Mouse (Mus musculus): ENCODE results near the gene Fnip2. TPM values are rescaled to one million over a fixed set of nuclear protein-coding genes. Genes with fewer than 3 reads are reported as not detected.

Gene Fnip2
- polyA plus RNA-seq, 1 experiment: 19.7 TPM

DNA sequence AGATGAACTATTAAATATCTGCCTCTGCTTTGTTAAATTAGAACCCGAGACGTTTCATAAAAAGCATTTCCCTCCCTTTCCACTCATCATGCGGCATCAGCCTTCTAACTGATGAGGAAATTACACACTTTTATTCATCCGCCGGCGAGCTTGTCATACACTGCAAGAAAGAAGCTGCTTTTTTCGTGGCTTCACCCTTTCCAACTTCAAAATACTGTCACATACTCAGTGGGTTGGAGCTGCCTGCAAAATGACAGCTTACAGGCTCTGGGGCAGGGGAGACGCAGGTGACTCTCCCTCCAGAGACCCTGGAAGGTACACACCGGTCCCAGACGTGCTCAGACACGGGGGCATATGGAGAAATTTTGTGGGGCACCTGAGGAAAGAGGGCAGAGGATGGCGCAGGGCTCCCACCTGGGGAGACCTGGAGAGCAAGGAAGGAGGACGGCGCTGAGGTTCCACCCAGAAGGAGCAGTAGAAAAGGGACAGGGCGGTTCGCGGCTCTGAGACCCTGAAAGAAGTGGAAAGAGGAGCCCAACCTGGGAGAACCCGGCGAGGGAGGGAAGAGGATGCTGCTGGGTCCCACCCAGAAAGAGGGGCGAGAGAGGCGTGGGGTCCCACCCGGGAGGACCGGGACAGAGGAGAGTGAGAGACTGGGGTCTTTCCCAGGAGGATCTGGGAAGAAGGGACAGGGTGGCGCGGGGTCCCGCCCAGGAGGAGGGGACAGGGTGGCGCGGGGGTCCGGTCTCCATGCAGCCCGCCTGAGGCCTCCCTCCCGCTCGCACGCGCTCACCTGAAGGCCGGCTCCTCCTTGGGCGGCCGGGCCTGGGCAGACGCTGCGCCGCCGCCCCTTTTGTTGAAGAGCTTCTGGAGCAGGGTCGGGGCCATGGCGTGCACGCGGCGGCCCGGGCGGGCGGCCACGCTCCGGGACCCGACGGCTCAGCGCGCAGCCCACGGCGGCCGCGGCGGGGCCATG, 592 bp downstream of the Fnip2 start:
- H3K4me3 ChIP-seq (ENCODE audit: insufficient read depth, low read length): peak overlapping the region; percentile 85
- TF ChIP-seq POLR2A (IDR thresholded peaks at IDR 0.05; ENCODE audit: low read depth, low read length) (no peak), CTCF (IDR thresholded peaks at IDR 0.05; ENCODE audit: borderline replicate concordance, insufficient read depth, low read length) (no peak)
- H3K4me1 ChIP-seq (ENCODE audit: control insufficient read depth, insufficient read depth, low read length): peaks cover 2% of the 10 kb centered on the region; the same call in 1 of the 2 replicates
- no peak overlapping the region for H3K27ac ChIP-seq (ENCODE audit: insufficient read depth, low read length)

DNA sequence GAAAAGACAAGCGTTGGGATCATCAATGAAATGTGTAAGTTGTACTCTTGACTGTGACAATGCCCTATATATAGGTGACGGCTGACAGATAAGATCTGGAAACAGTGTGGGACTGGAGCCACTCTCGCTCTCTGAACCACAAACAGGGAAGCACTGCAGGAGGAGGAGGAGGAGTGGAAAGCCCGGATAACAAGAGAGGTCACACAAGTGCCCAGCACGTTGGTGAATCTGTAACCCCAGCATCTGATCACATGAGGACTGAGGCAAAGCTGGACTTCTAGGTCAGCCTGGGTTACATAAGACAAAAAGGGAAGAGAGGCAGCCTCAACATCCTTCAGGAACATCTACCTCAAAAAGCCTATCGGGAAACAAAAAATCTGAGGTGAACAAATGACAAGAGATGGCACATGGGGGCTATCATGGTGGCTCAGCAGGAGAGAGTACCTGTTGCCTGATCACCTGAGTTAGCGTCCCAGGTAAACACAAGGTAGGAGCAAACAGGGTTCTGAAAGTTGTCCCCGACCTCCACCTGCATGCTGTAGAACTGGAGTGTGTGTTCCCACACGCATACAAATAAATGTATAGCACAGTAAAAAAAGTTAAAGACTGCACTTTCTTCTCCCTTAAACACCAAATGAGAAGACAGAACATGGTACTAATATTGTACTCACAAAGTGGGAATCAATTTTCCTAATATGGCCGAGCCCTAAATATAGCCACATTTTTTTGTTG, 2.6 kb downstream of the Fnip2 start:
- Histone ChIP-seq H3K27ac (ENCODE audit: insufficient read depth, low read length) (no peak overlapping the region), H3K4me3 (ENCODE audit: insufficient read depth, low read length) (no peak overlapping the region), H3K4me1 (ENCODE audit: control insufficient read depth, insufficient read depth, low read length) (peaks cover 2% of the 10 kb centered on the region; the same call in 1 of the 2 replicates)
- TF ChIP-seq CTCF (IDR thresholded peaks at IDR 0.05; ENCODE audit: borderline replicate concordance, insufficient read depth, low read length) (no peak), POLR2A (IDR thresholded peaks at IDR 0.05; ENCODE audit: low read depth, low read length) (no peak)

DNA sequence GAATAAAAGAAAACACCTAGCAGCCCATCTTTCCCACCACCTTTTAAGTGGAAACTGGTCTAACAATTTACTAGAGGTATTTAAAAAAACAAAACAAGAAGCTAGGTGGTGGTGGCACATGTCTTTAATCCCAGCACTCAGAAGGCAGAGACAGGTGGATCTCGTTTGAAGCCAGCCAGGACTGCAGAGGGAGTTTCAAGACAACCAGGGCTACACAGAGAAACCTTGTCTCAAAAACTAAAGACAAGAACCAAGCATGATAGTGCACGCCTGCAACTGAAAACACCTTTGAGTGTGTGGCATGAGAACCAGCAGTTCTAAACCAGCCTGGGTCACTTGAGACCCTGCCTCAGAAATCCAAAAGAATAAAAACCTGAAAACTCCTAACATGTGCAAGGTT, 4.1 kb downstream of the Fnip2 start:
- Histone ChIP-seq H3K4me3 (ENCODE audit: insufficient read depth, low read length) (no peak overlapping the region), H3K4me1 (ENCODE audit: control insufficient read depth, insufficient read depth, low read length) (peaks cover 12% of the 10 kb centered on the region), H3K27ac (ENCODE audit: insufficient read depth, low read length) (no peak overlapping the region)
- TF ChIP-seq CTCF (IDR thresholded peaks at IDR 0.05; ENCODE audit: borderline replicate concordance, insufficient read depth, low read length) (no peak), POLR2A (IDR thresholded peaks at IDR 0.05; ENCODE audit: low read depth, low read length) (no peak)

DNA sequence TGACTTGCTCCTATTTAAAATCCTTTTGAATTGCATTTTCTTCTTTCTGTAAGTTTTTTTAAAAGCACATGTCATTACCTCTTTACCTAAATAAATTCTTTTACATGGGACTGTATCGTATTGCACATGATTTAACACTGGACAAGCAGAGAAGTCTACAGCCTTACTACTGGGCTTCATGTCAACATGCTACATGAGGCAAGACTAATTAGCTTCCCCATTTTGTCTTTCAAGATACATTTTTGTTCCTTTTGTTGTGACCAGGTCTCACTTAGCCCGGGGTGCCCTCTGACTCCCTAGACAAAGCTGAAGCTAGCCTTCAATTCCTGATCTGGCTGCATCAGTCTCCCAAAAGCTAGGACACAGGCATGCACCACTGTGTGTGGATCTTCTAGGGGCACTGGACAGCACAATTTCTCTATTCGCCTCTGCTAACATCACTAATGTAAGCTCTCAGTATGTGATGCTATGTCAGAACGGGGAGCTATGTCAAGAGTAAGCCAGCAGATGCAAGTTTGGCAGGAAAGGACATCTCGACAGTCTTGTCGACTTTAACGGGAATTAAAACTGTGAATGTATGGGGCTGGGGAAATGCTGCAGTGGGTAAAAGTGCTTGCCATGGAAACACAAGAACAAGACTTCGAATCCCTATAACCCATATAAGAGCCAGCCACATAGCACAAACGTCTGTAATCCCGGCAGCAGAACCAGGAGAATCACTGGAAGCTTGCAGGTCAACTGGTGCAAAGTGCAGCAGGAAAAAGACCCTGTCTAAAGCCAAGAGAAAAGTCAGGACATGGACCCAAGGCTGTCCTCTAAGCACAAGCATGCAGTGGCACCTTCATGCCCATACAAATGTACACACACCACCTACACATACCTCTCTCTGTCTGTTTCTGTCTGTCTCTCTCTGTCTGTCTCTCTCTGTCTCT, 5.5 kb downstream of the Fnip2 start:
- H3K4me1 ChIP-seq (ENCODE audit: control insufficient read depth, insufficient read depth, low read length): peaks cover 13% of the 10 kb centered on the region
- no peak overlapping the region for H3K27ac ChIP-seq (ENCODE audit: insufficient read depth, low read length)
- H3K4me3 ChIP-seq (ENCODE audit: insufficient read depth, low read length): no peak overlapping the region
- TF ChIP-seq CTCF (IDR thresholded peaks at IDR 0.05; ENCODE audit: borderline replicate concordance, insufficient read depth, low read length) (no peak), POLR2A (IDR thresholded peaks at IDR 0.05; ENCODE audit: low read depth, low read length) (no peak)

DNA sequence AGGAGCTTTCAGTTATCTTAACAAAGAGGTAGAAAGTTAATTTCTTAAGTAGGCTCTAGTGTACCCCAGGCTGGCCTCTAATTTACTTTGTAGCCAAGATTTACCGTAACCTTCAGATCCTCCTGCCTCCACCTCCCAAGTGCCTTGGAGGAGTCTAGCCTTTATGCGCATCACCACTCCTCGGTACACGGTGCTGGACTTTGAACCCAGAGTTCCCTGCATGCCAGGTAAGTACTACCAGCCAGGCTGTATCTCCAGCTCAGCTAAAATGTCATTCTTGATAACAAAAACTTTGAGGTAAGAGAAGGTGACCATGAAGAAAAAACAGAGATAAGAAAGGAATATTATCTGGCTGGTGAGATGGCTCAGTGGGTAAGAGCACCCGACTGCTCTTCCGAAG, 7.0 kb downstream of the Fnip2 start:
- Histone ChIP-seq H3K27ac (ENCODE audit: insufficient read depth, low read length) (no peak overlapping the region), H3K4me3 (ENCODE audit: insufficient read depth, low read length) (no peak overlapping the region), H3K4me1 (ENCODE audit: control insufficient read depth, insufficient read depth, low read length) (peaks cover 11% of the 10 kb centered on the region)
- TF ChIP-seq CTCF (IDR thresholded peaks at IDR 0.05; ENCODE audit: borderline replicate concordance, insufficient read depth, low read length): no peak
- no peak for TF ChIP-seq POLR2A (IDR thresholded peaks at IDR 0.05; ENCODE audit: low read depth, low read length)

DNA sequence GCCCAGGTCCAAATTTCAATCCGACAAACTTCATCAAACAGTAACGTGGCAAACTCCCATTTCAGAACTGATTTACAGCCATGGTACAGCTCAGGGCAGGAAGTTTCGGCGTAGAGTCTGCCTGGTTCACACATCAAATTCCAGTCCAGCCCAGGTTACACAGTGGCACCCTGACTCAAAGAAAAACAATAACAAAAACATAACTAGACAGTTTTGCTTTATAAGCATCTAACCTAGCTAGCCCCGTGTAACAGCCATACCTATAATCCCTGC, 7.9 kb downstream of the Fnip2 start:
- H3K27ac ChIP-seq (ENCODE audit: insufficient read depth, low read length): peak overlapping the region; percentile 49; the same call in 1 of the 2 replicates
- H3K4me1 ChIP-seq (ENCODE audit: control insufficient read depth, insufficient read depth, low read length): peaks cover 11% of the 10 kb centered on the region
- TF ChIP-seq POLR2A (IDR thresholded peaks at IDR 0.05; ENCODE audit: low read depth, low read length) (no peak), CTCF (IDR thresholded peaks at IDR 0.05; ENCODE audit: borderline replicate concordance, insufficient read depth, low read length) (no peak)
- H3K4me3 ChIP-seq (ENCODE audit: insufficient read depth, low read length): no peak overlapping the region

DNA sequence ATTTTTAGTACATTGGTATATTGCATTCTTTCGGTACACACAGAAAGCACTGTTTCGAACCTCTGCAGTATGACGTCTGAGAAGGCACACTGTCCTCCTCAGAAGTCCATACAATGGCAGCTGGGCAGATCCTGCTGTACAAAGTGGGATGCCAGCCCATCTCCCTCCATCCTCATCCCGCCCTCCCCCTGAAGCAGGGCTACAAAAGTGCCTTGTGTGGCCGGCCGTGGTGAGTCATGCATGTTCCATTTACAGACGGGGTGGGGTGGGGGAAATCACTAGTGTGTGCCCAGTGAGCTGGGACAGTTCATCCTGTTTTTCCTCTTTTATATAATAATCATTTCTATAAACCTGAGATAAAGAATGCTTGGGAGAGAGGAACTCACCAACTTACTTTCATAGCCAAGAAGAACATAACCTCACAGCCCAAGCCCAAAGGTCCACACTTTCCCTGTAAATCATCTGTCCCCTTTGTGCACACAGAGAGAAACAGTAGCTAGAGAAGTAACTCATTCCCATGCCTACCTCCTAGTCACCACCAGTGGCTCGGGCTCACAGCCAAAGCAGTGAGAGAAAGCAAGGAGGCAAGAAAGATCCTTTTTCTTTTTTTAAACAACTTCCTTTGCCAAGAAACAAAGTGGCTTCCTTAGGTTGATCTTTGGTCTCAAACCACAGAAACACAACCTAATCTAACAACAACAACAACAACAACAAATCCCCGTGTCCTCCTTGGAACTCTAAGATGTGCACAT, 8.4 kb downstream of the Fnip2 start:
- TF ChIP-seq CTCF (IDR thresholded peaks at IDR 0.05; ENCODE audit: borderline replicate concordance, insufficient read depth, low read length): no peak
- Histone ChIP-seq H3K4me3 (ENCODE audit: insufficient read depth, low read length) (no peak overlapping the region), H3K27ac (ENCODE audit: insufficient read depth, low read length) (peak overlapping the region; percentile 49; the same call in 1 of the 2 replicates), H3K4me1 (ENCODE audit: control insufficient read depth, insufficient read depth, low read length) (peaks cover 11% of the 10 kb centered on the region)

DNA sequence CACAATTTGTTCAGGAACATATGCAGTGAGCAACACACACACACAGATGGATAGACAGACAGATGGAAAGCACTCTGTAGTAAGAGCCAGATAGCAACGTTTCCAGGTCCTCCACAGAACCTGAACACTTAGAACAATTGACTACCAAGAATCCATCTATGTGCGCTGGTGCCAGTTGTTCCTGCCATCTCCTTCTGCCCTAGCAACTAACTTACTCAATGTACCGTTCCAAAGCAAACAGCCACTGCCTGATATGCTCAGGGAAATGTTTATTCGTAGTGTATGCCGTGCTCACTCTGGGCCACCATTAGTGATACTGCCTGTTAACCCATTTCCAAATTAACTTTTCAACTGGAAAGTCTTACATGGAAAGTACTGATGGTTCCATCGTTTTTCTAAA, 12.5 kb downstream of the Fnip2 start:
- H3K4me1 ChIP-seq (ENCODE audit: control insufficient read depth, insufficient read depth, low read length): peaks cover 12% of the 10 kb centered on the region
- TF ChIP-seq CTCF (IDR thresholded peaks at IDR 0.05; ENCODE audit: borderline replicate concordance, insufficient read depth, low read length): no peak
- no peak for TF ChIP-seq POLR2A (IDR thresholded peaks at IDR 0.05; ENCODE audit: low read depth, low read length)
- no peak overlapping the region for H3K27ac ChIP-seq (ENCODE audit: insufficient read depth, low read length)
- no peak overlapping the region for H3K4me3 ChIP-seq (ENCODE audit: insufficient read depth, low read length)

DNA sequence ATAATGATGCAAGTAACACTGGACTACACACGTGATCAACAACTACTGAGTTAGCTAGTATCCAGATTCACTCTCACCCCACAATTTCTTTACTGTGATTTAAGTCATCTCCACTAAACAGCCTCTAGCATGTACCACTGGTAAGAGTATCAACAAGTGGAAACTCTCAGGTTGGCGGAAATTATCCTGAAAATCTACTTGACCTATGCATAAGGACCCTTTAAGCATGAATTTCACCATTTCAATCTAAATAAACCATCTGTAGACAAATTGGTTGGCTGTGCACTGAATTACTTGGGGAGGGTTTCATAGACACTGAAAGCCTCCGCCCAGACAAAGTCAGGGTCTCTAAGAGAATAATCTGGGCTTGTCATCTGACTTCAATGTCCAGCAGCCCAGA, 13.8 kb downstream of the Fnip2 start:
- no peak overlapping the region for H3K4me3 ChIP-seq (ENCODE audit: insufficient read depth, low read length)
- peaks cover 6% of the 10 kb centered on the region; the same call in 1 of the 2 replicates for H3K4me1 ChIP-seq (ENCODE audit: control insufficient read depth, insufficient read depth, low read length)
- no peak overlapping the region for H3K27ac ChIP-seq (ENCODE audit: insufficient read depth, low read length)
- TF ChIP-seq POLR2A (IDR thresholded peaks at IDR 0.05; ENCODE audit: low read depth, low read length) (no peak), CTCF (IDR thresholded peaks at IDR 0.05; ENCODE audit: borderline replicate concordance, insufficient read depth, low read length) (no peak)

Data from embryonic fibroblast, embryonic 13.5 days (primary cell).